Mouse (Mus musculus) urinary bladder, adult 18-20 months (tissue): ENCODE measurements around the gene Olfr1217.
"Not testable (repeated sequence)": the region's sequence is repeated elsewhere in the genome, so short reads cannot be mapped to it uniquely, and the experiment has no call there.

Experiments used
- DNase-seq, 2 experiments: peaks; one replicate each; pipeline ENCODE4 v3.0.0; 2022; ENCODE audit warnings: low spot score in 2 of 2, mixed read lengths in 2 of 2

The Olfr1217 gene

GRCm38 (mm10) chr2:89031965-89032364, at the start of gene Olfr1217:
Gene Olfr1217, minus strand, starts transcription at chr2:89032065.
- no peak for DNase-seq

- DNase-seq = no peak
These were observed 49.6 kb upstream of the Olfr1217 start for GRCm38 (mm10) chr2:89081487-89081886.

GRCm38 (mm10) chr2:89061087-89061486, 29.2 kb upstream of the Olfr1217 start, which contains the start of gene Olfr1218:
Gene Olfr1218, minus strand, starts transcription at chr2:89061187.
- DNase-seq = no peak

GRCm38 (mm10) chr2:89021436-89021835, 10.4 kb downstream of the Olfr1217 start:
- DNase-seq = not testable (repeated sequence)

DNA sequence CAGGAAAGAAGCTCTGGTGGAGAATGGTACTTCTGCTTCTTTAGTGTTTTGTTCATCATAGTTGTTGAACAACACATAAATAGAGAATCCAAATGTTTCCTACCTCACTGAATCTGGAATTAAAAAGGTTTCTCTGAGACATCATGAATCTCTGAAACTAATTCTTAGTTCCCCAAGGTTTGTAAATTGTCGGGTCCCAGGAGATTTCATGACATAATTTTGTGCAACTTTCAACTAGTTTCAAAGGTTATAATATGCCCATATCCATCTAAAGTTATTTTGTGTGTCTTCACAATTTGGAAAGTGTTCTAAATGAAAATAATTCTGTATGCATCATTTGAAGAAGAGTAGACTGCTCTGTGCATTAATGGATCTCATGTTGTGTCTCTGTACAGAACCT, 13.6 kb downstream of the Olfr1217 start, which contains the start of gene Olfr1216:
Gene Olfr1216 (minus strand): TSS at position 101 of the 400 bp plus-strand sequence.
- DNase-seq = no peak

- no peak for DNase-seq
These were observed 25.0 kb downstream of the Olfr1217 start, which contains the start of gene Olfr1215 for GRCm38 (mm10) chr2:89006873-89007272. Gene Olfr1215, minus strand, starts transcription at chr2:89006973.

DNA sequence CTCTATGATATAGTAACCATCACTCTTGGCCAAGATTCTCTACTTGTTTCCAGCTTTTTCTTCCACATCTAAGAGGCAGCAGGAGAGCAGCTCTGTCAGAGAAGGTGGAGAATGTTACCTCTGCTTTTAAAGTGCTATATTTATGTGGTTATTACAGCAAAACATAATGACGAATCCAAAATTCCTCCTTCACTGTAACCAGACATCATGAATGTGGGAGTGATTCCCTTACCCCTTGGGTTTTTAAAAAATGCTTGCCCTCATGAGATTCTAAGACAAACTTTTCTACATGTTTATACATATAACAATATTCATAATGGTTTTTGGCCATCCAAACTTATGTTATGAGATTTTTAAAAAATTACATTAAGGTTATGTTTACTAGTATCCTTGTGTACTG, 39.3 kb downstream of the Olfr1217 start, which contains the start of gene Olfr1214:
Gene Olfr1214 (minus strand): TSS at position 101 of the 400 bp plus-strand sequence.
- DNase-seq = no peak

DNA sequence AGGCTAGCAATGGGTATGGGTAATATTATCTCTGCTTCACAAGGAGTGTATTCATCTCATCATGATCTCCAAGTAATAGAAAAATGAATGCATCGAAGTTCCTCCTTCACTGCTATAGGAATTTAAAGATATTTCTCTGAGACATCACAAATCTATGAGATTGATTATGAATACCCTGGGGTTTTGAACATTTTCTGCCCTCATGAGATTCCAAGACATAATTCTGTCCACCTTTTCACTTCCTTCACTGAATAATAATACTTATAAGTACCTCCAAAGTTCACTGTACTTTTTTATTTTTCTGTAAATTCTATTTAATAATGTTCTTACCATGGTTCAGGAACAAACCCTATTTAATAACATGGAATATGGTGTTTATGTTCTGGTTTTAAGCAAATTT, 51.7 kb downstream of the Olfr1217 start, which contains the start of gene Gm13762:
Gene Gm13762 (minus strand): TSS at position 101 of the 400 bp plus-strand sequence.
- no peak for DNase-seq
